Mouse (Mus musculus) MEL (cell line): ENCODE results near the gene Foxe3. TPM values are rescaled to one million over a fixed set of nuclear protein-coding genes. Genes with fewer than 3 reads are reported as not detected.

Experiments
- DNase-seq: peaks from one replicate; pipeline ENCODE4 v3.0.0; 2011; ENCODE audit warnings: low read depth, low spot score
- H3K27ac ChIP-seq: 2 replicates; pipeline ENCODE4 v1.5.1; 2012; ENCODE audit warnings: low read depth, mild to moderate bottlenecking, control low read depth, low read length, moderate library complexity; ENCODE audit not compliant: control insufficient read depth
- H3K27me3 ChIP-seq, 2 experiments: fragments of 150-350 bp in 1 of 2; sonication (generic) in 1 of 2; 2 replicates each; pipeline ENCODE4 v1.6.1; 2012; ENCODE audit warnings: low read length in 2 of 2, mild to moderate bottlenecking in 2 of 2, improper control_type of control experiment in 1 of 2, moderate library complexity in 1 of 2; ENCODE audit not compliant: insufficient read depth in 2 of 2, control insufficient read depth in 1 of 2
- H3K36me3 ChIP-seq, 2 experiments: 2 replicates each; pipeline ENCODE4 v1.6.1; 2012 to 2014; ENCODE audit warnings: low read length in 2 of 2, improper control_type of control experiment in 1 of 2, inconsistent platforms in 1 of 2, mild to moderate bottlenecking in 1 of 2; ENCODE audit not compliant: insufficient read depth in 2 of 2, control insufficient read depth in 1 of 2
- H3K4me1 ChIP-seq, 2 experiments: fragments of 150-350 bp in 1 of 2; sonication (generic) in 1 of 2; 2 replicates each; pipeline ENCODE4 v1.6.1; 2012; ENCODE audit warnings: low read length in 2 of 2, improper control_type of control experiment in 1 of 2, mild to moderate bottlenecking in 1 of 2; ENCODE audit not compliant: insufficient read depth in 2 of 2, control insufficient read depth in 1 of 2
- H3K4me3 ChIP-seq, 2 experiments: fragments of 150-350 bp in 1 of 2; sonication (generic) in 1 of 2; 2 replicates each; pipeline ENCODE4 v1.5.1; 2012; ENCODE audit warnings: low read depth in 2 of 2, low read length in 2 of 2, mild to moderate bottlenecking in 2 of 2, moderate library complexity in 2 of 2, control low read depth in 1 of 2, improper control_type of control experiment in 1 of 2; ENCODE audit not compliant: control insufficient read depth in 1 of 2, insufficient read depth in 1 of 2
- H3K79me2 ChIP-seq: 2 replicates; pipeline ENCODE4 v1.6.1; 2012; ENCODE audit warnings: mild to moderate bottlenecking, low read length, moderate library complexity; ENCODE audit not compliant: control insufficient read depth, poor library complexity, insufficient read depth
- H3K9ac ChIP-seq: 2 replicates; pipeline ENCODE4 v1.6.1; 2012; ENCODE audit warnings: low read depth, mild to moderate bottlenecking, control low read depth, low read length, moderate library complexity; ENCODE audit not compliant: control insufficient read depth, poor library complexity, severe bottlenecking
- H3K9me3 ChIP-seq: fragments of 150-350 bp; sonication (generic); replicated peaks from 2 replicates; pipeline ENCODE4 v1.6.1; 2012; ENCODE audit warnings: mild to moderate bottlenecking, low read length, improper control_type of control experiment, moderate library complexity; ENCODE audit not compliant: insufficient read depth
- E2F4 ChIP-seq: IDR thresholded peaks from 2 replicates; pipeline ENCODE4 v1.6.1; 2011; ENCODE audit warnings: low read depth, low read length, improper control_type of control experiment, borderline replicate concordance
- ELF1 ChIP-seq: IDR thresholded peaks from 2 replicates; pipeline ENCODE4 v1.6.1; 2014; ENCODE audit warnings: low read depth, mild to moderate bottlenecking, inconsistent platforms, low read length, improper control_type of control experiment, moderate library complexity
- EP300 ChIP-seq, 2 experiments: IDR thresholded peaks; 2 replicates each; pipeline ENCODE4 v1.6.1; 2011; ENCODE audit warnings: improper control_type of control experiment in 2 of 2, low read length in 2 of 2, low read depth in 1 of 2, mild to moderate bottlenecking in 1 of 2
- ETS1 ChIP-seq: IDR thresholded peaks from 2 replicates; pipeline ENCODE4 v1.6.1; 2012; ENCODE audit warnings: low read depth, mild to moderate bottlenecking, inconsistent platforms, low read length, improper control_type of control experiment, moderate library complexity
- HCFC1 ChIP-seq: IDR thresholded peaks from 2 replicates; pipeline ENCODE4 v1.6.1; 2012; ENCODE audit warnings: low read depth, mild to moderate bottlenecking, inconsistent platforms, low read length, improper control_type of control experiment, moderate library complexity
- MAFK ChIP-seq: IDR thresholded peaks from 2 replicates; pipeline ENCODE4 v1.6.1; 2011; ENCODE audit warnings: low read depth, mild to moderate bottlenecking, low read length, improper control_type of control experiment, borderline replicate concordance
- MYB ChIP-seq: IDR thresholded peaks from 2 replicates; pipeline ENCODE4 v1.6.1; 2011; ENCODE audit warnings: mild to moderate bottlenecking, low read depth, low read length, improper control_type of control experiment
- NELFE ChIP-seq: IDR thresholded peaks from 2 replicates; pipeline ENCODE4 v1.6.1; 2011; ENCODE audit warnings: low read depth, low read length, improper control_type of control experiment
- POLR2A ChIP-seq, 2 experiments: IDR thresholded peaks; 2 replicates each; pipeline ENCODE4 v1.6.1; 2011 to 2012; ENCODE audit warnings: low read length in 2 of 2, mild to moderate bottlenecking in 2 of 2, control low read depth in 1 of 2, improper control_type of control experiment in 1 of 2, low read depth in 1 of 2, moderate library complexity in 1 of 2; ENCODE audit not compliant: control insufficient read depth in 1 of 2, insufficient read depth in 1 of 2, poor library complexity in 1 of 2
- POLR2AphosphoS5 ChIP-seq: IDR thresholded peaks from 2 replicates; pipeline ENCODE4 v1.6.1; 2012; ENCODE audit warnings: low read depth, borderline replicate concordance, mild to moderate bottlenecking, inconsistent platforms, low read length, moderate library complexity, mixed read lengths
- SMC3 ChIP-seq: IDR thresholded peaks from 2 replicates; pipeline ENCODE4 v1.6.1; 2011; ENCODE audit warnings: low read depth, low read length, improper control_type of control experiment
- TBP ChIP-seq: IDR thresholded peaks from 2 replicates; pipeline ENCODE4 v1.8.0; 2011; ENCODE audit warnings: low read depth, low read length, improper control_type of control experiment
- TCF12 ChIP-seq: IDR thresholded peaks from 2 replicates; pipeline ENCODE4 v1.6.1; 2014; ENCODE audit warnings: low read depth, mild to moderate bottlenecking, inconsistent platforms, low read length, improper control_type of control experiment, moderate library complexity
- UBTF ChIP-seq: IDR thresholded peaks from 2 replicates; pipeline ENCODE4 v1.6.1; 2012; ENCODE audit warnings: low read depth, mild to moderate bottlenecking, inconsistent platforms, low read length, improper control_type of control experiment, moderate library complexity, borderline replicate concordance; ENCODE audit not compliant: insufficient read depth
- USF1 ChIP-seq: IDR thresholded peaks from 2 replicates; pipeline ENCODE4 v1.6.1; 2014; ENCODE audit warnings: low read depth, mild to moderate bottlenecking, inconsistent platforms, low read length, improper control_type of control experiment, moderate library complexity
- ZC3H11A ChIP-seq: IDR thresholded peaks from 2 replicates; pipeline ENCODE4 v1.6.1; 2012; ENCODE audit warnings: low read depth, mild to moderate bottlenecking, inconsistent platforms, low read length, improper control_type of control experiment
- polyA plus RNA-seq, 2 experiments: library from polyadenylated mRNA; stranded (reverse) in 1 of 2; unstranded in 1 of 2; fragments of >175 nt in 1 of 2; fragments of >200 nt in 1 of 2; gene quantifications; 2 replicates each; pipeline versions ENCODE4 v1.2.1 to v1.2.4; 2012; ENCODE audit warnings: low replicate concordance in 2 of 2, low read depth in 1 of 2; ENCODE audit not compliant: insufficient read length in 2 of 2, insufficient read depth in 1 of 2, missing spikeins in 1 of 2
- total RNA-seq: library from RNA; depleted of rRNA; stranded (reverse); fragments of 300-350 nt; gene quantifications from 2 replicates; pipeline ENCODE4 v1.2.3, GENCODE M21; 2012

Foxe3 gene
- total and polyA plus RNA-seq, 3 experiments, result not detected

DNA sequence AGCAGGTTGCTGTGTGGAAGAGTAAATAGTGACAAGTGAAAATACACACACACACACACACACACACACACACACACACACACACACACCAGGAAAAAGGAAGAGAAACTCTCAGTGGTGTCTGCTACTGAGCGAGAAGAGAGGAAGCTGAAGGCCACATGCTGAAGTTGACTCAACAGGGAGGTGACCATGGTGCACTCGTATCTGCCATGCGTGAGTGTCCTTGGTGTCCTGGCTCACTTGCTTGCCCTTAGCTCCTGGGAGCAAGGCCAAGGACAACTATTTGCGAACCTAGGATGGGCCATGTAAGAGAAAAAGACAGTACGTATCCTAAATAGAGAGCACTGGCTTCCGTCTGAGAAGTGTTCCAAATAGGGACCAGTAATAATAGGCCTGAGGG, 8.4 kb upstream of the Foxe3 start:
- no peaks in the 10 kb centered on the region for H3K36me3 ChIP-seq
- H3K79me2 ChIP-seq, result no peaks in the 10 kb centered on the region
- H3K4me3 ChIP-seq, result no peak overlapping the region
- no peak overlapping the region for H3K27ac ChIP-seq
- H3K9me3 ChIP-seq, result no peaks in the 10 kb centered on the region
- no peaks in the 10 kb centered on the region for H3K4me1 ChIP-seq
- no peak overlapping the region for H3K9ac ChIP-seq
- TF ChIP-seq ELF1 (no peak), EP300 (IDR thresholded peaks at IDR 0.05; ENCODE audit: low read depth in 1 of 2, low read length in 2 of 2) (no peak), USF1 (no peak), MYB (no peak), NELFE (no peak), POLR2AphosphoS5 (no peak), ETS1 (no peak)
- TF ChIP-seq, all 39 proteins: peak for 0
- peaks cover 1 to 3% of the 10 kb centered on the region in 2 experiments; a peak in 2 of 4 replicates for H3K27me3 ChIP-seq
- no peak for DNase-seq

DNA sequence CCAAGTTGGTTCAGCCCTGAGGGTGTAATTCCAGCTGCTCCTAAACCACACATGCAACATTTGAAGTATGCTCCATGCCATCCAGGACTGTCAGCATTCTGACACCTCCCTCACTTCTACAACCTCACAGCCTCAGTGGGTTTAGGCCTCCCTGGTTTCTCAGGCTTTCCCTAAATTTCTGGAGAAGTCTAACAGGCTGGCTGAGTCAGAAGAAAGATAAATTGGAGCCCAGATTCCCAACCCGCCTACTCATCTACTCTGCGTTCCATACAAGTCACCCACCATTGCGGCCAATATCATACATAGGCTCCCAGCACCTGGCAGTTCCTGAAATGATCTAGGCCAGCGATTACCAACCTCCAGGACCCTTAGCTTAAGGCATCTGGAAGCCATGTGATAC, 6.9 kb upstream of the Foxe3 start:
- H3K79me2 ChIP-seq, result no peaks in the 10 kb centered on the region
- H3K27me3 ChIP-seq, result peaks cover 0 to 3% of the 10 kb centered on the region in 2 experiments; a peak in 2 of 4 replicates
- H3K27ac ChIP-seq, result no peak overlapping the region
- H3K36me3 ChIP-seq, result no peaks in the 10 kb centered on the region
- no peak for TF ChIP-seq ZC3H11A
- TF ChIP-seq NELFE, result no peak
- no peak for TF ChIP-seq UBTF
- TF ChIP-seq TCF12, result no peak
- no peak for TF ChIP-seq ELF1
- no peak for TF ChIP-seq ETS1
- TF ChIP-seq HCFC1, result no peak
- TF ChIP-seq TBP, result no peak
- TF ChIP-seq MAFK, result no peak
- no peak for TF ChIP-seq SMC3
- no peak for TF ChIP-seq E2F4
- no peak for TF ChIP-seq MYB
- no peak for TF ChIP-seq POLR2A (IDR thresholded peaks at IDR 0.05; ENCODE audit: control insufficient read depth in 1 of 2, insufficient read depth in 1 of 2, low read depth in 1 of 2, low read length in 2 of 2, poor library complexity in 1 of 2)
- no peaks in the 10 kb centered on the region for H3K4me1 ChIP-seq
- H3K9me3 ChIP-seq, result no peaks in the 10 kb centered on the region
- H3K9ac ChIP-seq, result no peak overlapping the region
- no peak for DNase-seq
- no peak overlapping the region for H3K4me3 ChIP-seq
